Mouse (Mus musculus) C2C12 (cell line): ENCODE data around the gene Tm4sf4. TPM values are rescaled to one million over a fixed set of nuclear protein-coding genes. Genes with fewer than 3 reads are reported as not detected.
A peak's percentile ranks its signal among the peaks of the same experiment; 100 is the strongest.

Experiments
- H3K27me3 ChIP-seq: one replicate; pipeline ENCODE4 v1.6.1; 2011; ENCODE audit not compliant: control insufficient read depth, insufficient read depth, insufficient read length
- H3K36me3 ChIP-seq: one replicate; pipeline ENCODE4 v1.6.1; 2011; ENCODE audit not compliant: control insufficient read depth, insufficient read depth
- H3K4me3 ChIP-seq: one replicate; pipeline ENCODE4 v1.5.1; 2011; ENCODE audit warnings: mild to moderate bottlenecking, control low read depth; ENCODE audit not compliant: poor library complexity, insufficient read depth, severe bottlenecking
- H3K79me2 ChIP-seq: one replicate; pipeline ENCODE4 v1.6.1; 2011; ENCODE audit not compliant: control insufficient read depth, insufficient read depth
- H3K79me3 ChIP-seq: one replicate; pipeline ENCODE4 v1.6.1; 2011; ENCODE audit warnings: low read depth, control low read depth
- H3ac ChIP-seq: one replicate; pipeline ENCODE3; 2011; ENCODE audit warnings: low read depth; ENCODE audit not compliant: control insufficient read depth, insufficient read length
- CEBPB ChIP-seq: IDR thresholded peaks from one replicate; pipeline ENCODE4 v1.6.1; 2011; ENCODE audit warnings: low read depth, mild to moderate bottlenecking, control low read depth, moderate library complexity
- CTCF ChIP-seq: IDR thresholded peaks from one replicate; pipeline ENCODE4 v1.5.1; 2011; ENCODE audit not compliant: control insufficient read depth, insufficient read depth, insufficient read length
- FOSL1 ChIP-seq: IDR thresholded peaks from one replicate; pipeline ENCODE4 v1.8.0; 2011; ENCODE audit warnings: mild to moderate bottlenecking, low read length; ENCODE audit not compliant: poor library complexity, insufficient read depth, severe bottlenecking
- MAX ChIP-seq: IDR thresholded peaks from one replicate; pipeline ENCODE4 v1.6.1; 2011; ENCODE audit warnings: mild to moderate bottlenecking, control low read depth
- MYOD1 ChIP-seq: IDR thresholded peaks from one replicate; pipeline ENCODE4 v1.6.1; 2011; ENCODE audit warnings: low read depth; ENCODE audit not compliant: control insufficient read depth, insufficient read length
- MYOG ChIP-seq: IDR thresholded peaks from one replicate; pipeline ENCODE4 v1.6.1; 2011; ENCODE audit not compliant: control insufficient read depth, insufficient read length; ENCODE audit errors: extremely low read depth
- USF1 ChIP-seq: IDR thresholded peaks from one replicate; pipeline ENCODE4 v1.6.1; 2011; ENCODE audit warnings: low read depth, mild to moderate bottlenecking, control low read depth, moderate library complexity
- polyA plus RNA-seq: library from polyadenylated mRNA; unstranded; fragments of >200 nt; fragmentation: generic; extraction: Trizol; gene quantifications from one replicate; pipeline ENCODE4 v1.2.1, GENCODE M21; 2012; ENCODE audit warnings: missing spikeins

The Tm4sf4 gene
- polyA plus RNA-seq, 1 experiment = 0.33 TPM

GRCm38 (mm10) chr3:57481981-57482380, 56.9 kb downstream of the Tm4sf4 start:
- peaks cover 44% of the 10 kb centered on the region for H3K79me3 ChIP-seq
- H3K36me3 ChIP-seq = peaks cover 5% of the 10 kb centered on the region
- no peak overlapping the region for H3ac ChIP-seq
- H3K27me3 ChIP-seq = no peaks in the 10 kb centered on the region
- H3K79me2 ChIP-seq = peaks cover 67% of the 10 kb centered on the region
- no peak for TF ChIP-seq MYOD1
- no peak for TF ChIP-seq MAX
- no peak for TF ChIP-seq CTCF
- TF ChIP-seq MYOG = no peak
- TF ChIP-seq CEBPB = no peak
- TF ChIP-seq USF1 = no peak
- TF ChIP-seq FOSL1 = no peak
- H3K4me3 ChIP-seq = no peak overlapping the region

GRCm38 (mm10) chr3:57486068-57486467, 61.0 kb downstream of the Tm4sf4 start:
- peaks cover 4% of the 10 kb centered on the region for H3K36me3 ChIP-seq
- H3ac ChIP-seq = no peak overlapping the region
- TF ChIP-seq MYOD1 (no peak), MYOG (no peak), CEBPB (no peak), CTCF (no peak), FOSL1 (no peak)

GRCm38 (mm10) chr3:57487455-57488153, 62.5 kb downstream of the Tm4sf4 start:
- H3K36me3 ChIP-seq = peaks cover 11% of the 10 kb centered on the region
- H3ac ChIP-seq = no peak overlapping the region
- H3K4me3 ChIP-seq = no peak overlapping the region
- TF ChIP-seq MYOG (no peak), CTCF (no peak), FOSL1 (no peak), USF1 (peak; percentile 92), CEBPB (no peak), MYOD1 (no peak), MAX (peak; percentile 90)
- H3K27me3 ChIP-seq = no peaks in the 10 kb centered on the region
- peaks cover 54% of the 10 kb centered on the region for H3K79me3 ChIP-seq
- H3K79me2 ChIP-seq = peaks cover 90% of the 10 kb centered on the region

More at GRCm38 (mm10) chr3:57486068-57486467, 61.0 kb downstream of the Tm4sf4 start:
- no peak overlapping the region for H3K4me3 ChIP-seq
- no peaks in the 10 kb centered on the region for H3K27me3 ChIP-seq
- peaks cover 90% of the 10 kb centered on the region for H3K79me2 ChIP-seq
- H3K79me3 ChIP-seq = peaks cover 51% of the 10 kb centered on the region

Other genes starting within 250 kb of the Tm4sf4 start
- gene Tm4sf1, start 123.3 kb upstream of the Tm4sf4 start, polyA plus RNA-seq = 963 TPM
- gene Wwtr1, start 150.6 kb downstream of the Tm4sf4 start, polyA plus RNA-seq = 26.7 TPM
- 52.9 TPM for gene Commd2, start 226.4 kb downstream of the Tm4sf4 start, polyA plus RNA-seq